Comparison of ENCODE assay signal across 18 mouse cellular contexts in genomic region chr13:101784651-101785289, GRCm38 (mm10). TPM values are rescaled to one million over a fixed set of nuclear protein-coding genes. Genes with fewer than 3 reads are reported as not detected.
DNase-seq lines count a peak whose midpoint lies in the region; ATAC-seq and TF ChIP-seq lines count a peak whose summit lies in the region.
"Had no signal": no experiment of that assay in that cellular context is flagged by ENCODE, and none has a peak within 500 bp of the region (broad histone marks: within the 10 kb centered on the region; RNA-seq: fewer than 3 reads in every experiment).

No protein-coding gene starts in this region.

- H3K9me3 ChIP-seq in intestine, embryonic 15.5 days, result no peaks in the 10 kb centered on the region
- no peaks in the 10 kb centered on the region for H3K9me3 ChIP-seq in stomach, postnatal 0 days (ENCODE audit: control insufficient read depth, low read length)
- H3K9me3 ChIP-seq: embryonic facial prominence, embryonic 12.5 days; forebrain, embryonic 13.5 days; heart, embryonic 13.5 days; hindbrain, embryonic 15.5 days had no signal

- intact Hi-C loops in gastrocnemius, postnatal 36 days (cut with DNase I), result no loop called here

- H3K27ac ChIP-seq in intestine, embryonic 15.5 days, result no peak overlapping the region
- H3K27ac ChIP-seq in small intestine, adult 2 months (ENCODE audit: insufficient read depth, low read depth, low read length), result peak overlapping the region; percentile 41; the same call in 1 of the 2 replicates
- no peak overlapping the region for H3K27ac ChIP-seq in stomach, postnatal 0 days (replicated peaks)
- H3K27ac ChIP-seq: embryonic facial prominence, embryonic 12.5 days; forebrain, embryonic 13.5 days; heart, embryonic 13.5 days; hindbrain, embryonic 15.5 days had no signal

- no peak for TF ChIP-seq EP300 in stomach, postnatal 0 days (optimal IDR thresholded peaks at IDR 0.05)

- no peaks in the 10 kb centered on the region for H3K4me1 ChIP-seq in intestine, embryonic 15.5 days (replicated peaks)
- peaks cover 4% of the 10 kb centered on the region; the same call in 1 of the 2 replicates for H3K4me1 ChIP-seq in small intestine, adult 2 months (ENCODE audit: control insufficient read depth, insufficient read depth, insufficient read length, low read length)
- no peaks in the 10 kb centered on the region for H3K4me1 ChIP-seq in stomach, postnatal 0 days (replicated peaks; ENCODE audit: control insufficient read depth, insufficient read depth)
- H3K4me1 ChIP-seq: embryonic facial prominence, embryonic 12.5 days; forebrain, embryonic 13.5 days; heart, embryonic 13.5 days; hindbrain, embryonic 15.5 days had no signal

- H3K36me3 ChIP-seq in intestine, embryonic 15.5 days, result no peaks in the 10 kb centered on the region
- H3K36me3 ChIP-seq in small intestine, adult 2 months (ENCODE audit: control insufficient read depth, insufficient read depth, low read length), result no peaks in the 10 kb centered on the region
- H3K36me3 ChIP-seq in stomach, postnatal 0 days (ENCODE audit: control insufficient read depth, insufficient read depth, low read length), result no peaks in the 10 kb centered on the region
- H3K36me3 ChIP-seq: embryonic facial prominence, embryonic 12.5 days; heart, embryonic 13.5 days; hindbrain, embryonic 15.5 days had no signal

- peak; percentile 17 for DNase-seq in ES-CJ7 (ENCODE audit: low read depth, low spot score)
- peak; percentile 69 for DNase-seq in stomach, postnatal 0 days (ENCODE audit: low spot score)
- DNase-seq in lung, postnatal 25 days (ENCODE audit: low spot score), result no peak
- DNase-seq in gastrocnemius, postnatal 36 days, result no peak
- DNase-seq in urinary bladder, adult 18-20 months (ENCODE audit: low spot score in 2 of 2), result no peak
- DNase-seq: adrenal gland, postnatal 10 days; cerebellum, adult 11 months; cerebellum, adult 8-10 months; cerebellum, postnatal 14 days; forebrain, postnatal 0 days; gastrocnemius, postnatal 14 days; heart, postnatal 36 days had no signal

- no peak overlapping the region for H3K4me2 ChIP-seq in intestine, embryonic 15.5 days (replicated peaks)
- no peak overlapping the region for H3K4me2 ChIP-seq in stomach, postnatal 0 days (replicated peaks; ENCODE audit: low read depth)
- H3K4me2 ChIP-seq: embryonic facial prominence, embryonic 12.5 days; forebrain, embryonic 13.5 days; heart, embryonic 13.5 days; hindbrain, embryonic 15.5 days had no signal

- ATAC-seq in intestine, embryonic 15.5 days, result peak; percentile 87
- ATAC-seq in stomach, postnatal 0 days (ENCODE audit: low FRiP score, low TSS enrichment), result peak; percentile 99
- ATAC-seq: forebrain, embryonic 13.5 days; forebrain, postnatal 0 days had no signal

- WGBS in intestine, embryonic 15.5 days, result 83% methylated on average over 13 of the region's 13 CpGs
- WGBS in small intestine, adult 2 months, result 30% methylated on average over 13 of the region's 13 CpGs
- WGBS in stomach, postnatal 0 days, result 75% methylated on average over 13 of the region's 13 CpGs

- no peak overlapping the region for H3K9ac ChIP-seq in intestine, embryonic 15.5 days
- no peak overlapping the region for H3K9ac ChIP-seq in stomach, postnatal 0 days (ENCODE audit: low read length)
- H3K9ac ChIP-seq: embryonic facial prominence, embryonic 12.5 days; forebrain, embryonic 13.5 days; forebrain, postnatal 0 days; heart, embryonic 13.5 days; hindbrain, embryonic 15.5 days had no signal

- TF ChIP-seq CTCF in small intestine, adult 2 months (IDR thresholded peaks at IDR 0.05; ENCODE audit: extremely low read depth, insufficient read length, insufficient replicate concordance, low read depth, low read length), result no peak
- TF ChIP-seq CTCF in stomach, postnatal 0 days (IDR thresholded peaks at IDR 0.05; ENCODE audit: low read depth), result no peak

- TF ChIP-seq POLR2A in small intestine, adult 2 months (IDR thresholded peaks at IDR 0.05; ENCODE audit: low read depth, low read length), result no peak

- no peaks in the 10 kb centered on the region for H3K27me3 ChIP-seq in intestine, embryonic 15.5 days (replicated peaks)
- no peaks in the 10 kb centered on the region for H3K27me3 ChIP-seq in small intestine, adult 2 months (ENCODE audit: control insufficient read depth, insufficient read depth, low read length)
- no peaks in the 10 kb centered on the region for H3K27me3 ChIP-seq in stomach, postnatal 0 days (ENCODE audit: control insufficient read depth, insufficient read depth, low read length)
- H3K27me3 ChIP-seq: embryonic facial prominence, embryonic 12.5 days; forebrain, embryonic 13.5 days; heart, embryonic 13.5 days; hindbrain, embryonic 15.5 days had no signal

- no peak overlapping the region for H3K4me3 ChIP-seq in intestine, embryonic 15.5 days (replicated peaks)
- no peak overlapping the region; the same call in 1 of the 2 replicates for H3K4me3 ChIP-seq in small intestine, adult 2 months (ENCODE audit: low read depth, low read length)
- no peak overlapping the region for H3K4me3 ChIP-seq in stomach, postnatal 0 days (ENCODE audit: low read depth, low read length)
- H3K4me3 ChIP-seq: embryonic facial prominence, embryonic 12.5 days; forebrain, embryonic 13.5 days; heart, embryonic 13.5 days; hindbrain, embryonic 15.5 days had no signal

RNA-seq across cellular contexts. Expression of gene Pik3r1, which starts 16.8 kb away (rescaled TPM):
- polyA plus RNA-seq in intestine, embryonic 15.5 days (2015; fragmentation: Nextera tagmentation; extraction: Ambion mirVana), result 29.6 and 30.8 TPM in 2 replicates
- 5.7 and 11.4 TPM in 2 replicates for polyA plus RNA-seq in small intestine, adult 2 months (2012; rRNA removed)
- polyA plus RNA-seq in stomach, postnatal 0 days (2015; fragmentation: Nextera tagmentation; extraction: Ambion mirVana), result 36.0 and 44.6 TPM in 2 replicates
- 10 to 100 TPM; 21.6 to 32.9 TPM for total RNA-seq in gastrocnemius, postnatal 36 days (2021)

Comparison
In these comparisons a context has a peak if more than half of its experiments do, and no peak if none do; other contexts are left out.
1. DNase-seq: peak in ES-CJ7 (single experiment) and stomach, postnatal 0 days (single experiment); none in lung, postnatal 25 days (single experiment), gastrocnemius, postnatal 36 days (0 of 2) and urinary bladder, adult 18-20 months (0 of 2).